Mouse (Mus musculus) cortical plate, adult 2 months (tissue): Measurements from ENCODE around the gene Enox1.

Source experiments
- CTCF ChIP-seq: fragments of 200-500 bp; IDR thresholded peaks from 2 replicates; pipeline ENCODE4 v1.5.1; 2011; ENCODE audit warnings: mild to moderate bottlenecking, control low read depth, low read length; ENCODE audit not compliant: insufficient read depth; ENCODE audit errors: extremely low read depth
- POLR2A ChIP-seq: fragments of 200-500 bp; IDR thresholded peaks from 2 replicates; pipeline ENCODE4 v1.6.1; 2011; ENCODE audit warnings: mild to moderate bottlenecking, low read length, control low read depth; ENCODE audit not compliant: insufficient read depth; ENCODE audit errors: extremely low read depth

DNA sequence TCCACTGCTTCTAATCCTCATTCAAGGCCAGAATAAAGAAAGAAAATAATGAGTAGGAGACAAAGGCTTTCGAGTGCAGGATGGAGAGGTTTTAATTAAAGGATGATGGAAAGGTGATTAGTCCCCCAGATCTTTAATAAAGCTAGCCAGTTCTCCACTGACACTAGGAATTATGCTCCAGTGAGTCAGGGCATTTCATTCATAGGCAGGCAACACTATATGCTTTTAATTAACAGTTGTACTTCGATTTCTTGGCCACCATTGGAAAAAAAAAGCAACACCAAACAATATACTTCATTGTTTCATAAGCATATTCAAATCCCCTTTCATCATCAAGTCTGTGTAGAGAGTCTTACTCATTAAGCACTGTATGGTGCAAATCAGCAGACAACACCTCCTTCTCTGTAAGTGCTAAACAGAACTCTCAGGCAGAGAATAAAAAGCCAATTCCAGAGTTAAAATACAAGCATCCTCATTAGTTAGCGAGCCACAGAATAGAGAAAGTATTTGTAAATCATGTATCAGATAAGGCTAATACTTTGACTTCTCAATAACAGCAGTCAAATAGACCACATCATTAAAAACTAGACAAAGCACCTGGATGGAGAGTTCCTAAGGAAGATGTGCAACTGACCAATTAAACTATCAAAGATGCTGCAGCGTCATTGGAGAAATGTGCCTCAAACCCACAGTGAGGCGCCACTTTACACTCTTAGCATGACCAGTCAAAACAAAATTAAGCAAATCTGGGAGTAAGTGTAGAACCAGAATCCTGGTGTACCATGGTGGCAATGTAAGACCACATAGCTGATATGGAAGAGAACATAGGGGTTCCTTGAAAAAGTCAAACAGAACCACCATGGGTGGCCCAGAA lies 249.9 kb downstream of the Enox1 start:
- no peak for TF ChIP-seq CTCF
- TF ChIP-seq POLR2A, result no peak
